Mouse (Mus musculus) left cerebral cortex, postnatal 14 days (tissue): ENCODE measurements around the gene Aars. TPM values are rescaled to one million over a fixed set of nuclear protein-coding genes. Genes with fewer than 3 reads are reported as not detected.
"Not testable (repeated sequence)": the region's sequence is repeated elsewhere in the genome, so short reads cannot be mapped to it uniquely, and the experiment has no call there.

Experiments
- DNase-seq, 2 experiments: peaks; one replicate each; pipeline ENCODE4 v3.0.0; 2021 to 2022; ENCODE audit warnings: low spot score in 2 of 2, mixed read lengths in 1 of 2
- intact Hi-C: fragments of 180-260 bp; cut with DNase I; formaldehyde crosslinking; loops from one replicate; pipeline ENCODE4 v1.15.1; 2025
- total RNA-seq, 2 experiments: library from RNA; stranded (reverse); gene quantifications; 2 replicates each; pipeline ENCODE4 v1.2.3; 2021

Aars gene
- total RNA-seq, 2 experiments from 2014 or later: 94.1 to 98.8 TPM

- intact Hi-C loops: no loop called here
- DNase-seq: no peak
These were observed 15.8 kb downstream of the Aars start for GRCm38 (mm10) chr8:111048694-111049093.

- no peak for DNase-seq
- intact Hi-C loops: no loop called here
These were observed 16.2 kb downstream of the Aars start for GRCm38 (mm10) chr8:111049106-111049505.

- no peak for DNase-seq
- intact Hi-C loops: no loop called here
These were observed 21.0 kb downstream of the Aars start for GRCm38 (mm10) chr8:111053827-111054518.

GRCm38 (mm10) chr8:111055031-111055634, 22.2 kb downstream of the Aars start:
- no peak for DNase-seq

GRCm38 (mm10) chr8:111055661-111056060, 22.7 kb downstream of the Aars start:
- no peak for DNase-seq
- intact Hi-C loops: no loop called here

More at GRCm38 (mm10) chr8:111055031-111055634, 22.2 kb downstream of the Aars start:
- intact Hi-C loops: no loop called here

GRCm38 (mm10) chr8:111056158-111056663, 23.3 kb downstream of the Aars start, which contains the start of gene Exosc6:
Gene Exosc6, plus strand, starts transcription at chr8:111056339.
- DNase-seq: peak; percentile 92 to 95
- intact Hi-C loops: no loop called here

GRCm38 (mm10) chr8:111056691-111057293, 23.8 kb downstream of the Aars start:
- peak; percentile 32 to 36 for DNase-seq
- intact Hi-C loops: no loop called here

GRCm38 (mm10) chr8:111058946-111059572, 26.1 kb downstream of the Aars start:
- intact Hi-C loops: no loop called here
- no peak for DNase-seq

- DNase-seq: no peak
- intact Hi-C loops: loop anchor here (2.0 kb wide), 1 partner anchor 29 kb away; no protein-coding TSS in a partner anchor
These were observed 28.7 kb downstream of the Aars start for GRCm38 (mm10) chr8:111061688-111062071.

GRCm38 (mm10) chr8:111062072-111062757, 29.3 kb downstream of the Aars start:
- intact Hi-C loops: loop anchor here (2.0 kb wide), 1 partner anchor 29 kb away; no protein-coding TSS in a partner anchor
- DNase-seq: peak; percentile 92 to 97

- intact Hi-C loops: loop anchor here (2.0 kb wide), 1 partner anchor 28 kb away; no protein-coding TSS in a partner anchor
These were observed 29.9 kb downstream of the Aars start for GRCm38 (mm10) chr8:111062893-111063292.

GRCm38 (mm10) chr8:111066308-111066707, 33.4 kb downstream of the Aars start:
- intact Hi-C loops: no loop called here
- no peak for DNase-seq

More at GRCm38 (mm10) chr8:111062893-111063292, 29.9 kb downstream of the Aars start:
- DNase-seq: no peak

GRCm38 (mm10) chr8:111067439-111067838, 34.5 kb downstream of the Aars start:
- DNase-seq: no peak
- intact Hi-C loops: no loop called here

GRCm38 (mm10) chr8:111068660-111069059, 35.7 kb downstream of the Aars start:
- intact Hi-C loops: not testable (repeated sequence)

GRCm38 (mm10) chr8:111075926-111076325, 43.0 kb downstream of the Aars start:
- intact Hi-C loops: no loop called here
- peak; percentile 35 to 49 for DNase-seq

More at GRCm38 (mm10) chr8:111068660-111069059, 35.7 kb downstream of the Aars start:
- not testable (repeated sequence) for DNase-seq

GRCm38 (mm10) chr8:111079461-111079860, 46.5 kb downstream of the Aars start:
- no peak for DNase-seq
- intact Hi-C loops: no loop called here

- no peak for DNase-seq
- intact Hi-C loops: no loop called here
These were observed 46.9 kb downstream of the Aars start for GRCm38 (mm10) chr8:111079861-111080271.

GRCm38 (mm10) chr8:111081580-111082258, 48.8 kb downstream of the Aars start:
- intact Hi-C loops: no loop called here
- DNase-seq: no peak
